27 mouse cellular contexts compared by ENCODE assay signal in the genomic region with DNA sequence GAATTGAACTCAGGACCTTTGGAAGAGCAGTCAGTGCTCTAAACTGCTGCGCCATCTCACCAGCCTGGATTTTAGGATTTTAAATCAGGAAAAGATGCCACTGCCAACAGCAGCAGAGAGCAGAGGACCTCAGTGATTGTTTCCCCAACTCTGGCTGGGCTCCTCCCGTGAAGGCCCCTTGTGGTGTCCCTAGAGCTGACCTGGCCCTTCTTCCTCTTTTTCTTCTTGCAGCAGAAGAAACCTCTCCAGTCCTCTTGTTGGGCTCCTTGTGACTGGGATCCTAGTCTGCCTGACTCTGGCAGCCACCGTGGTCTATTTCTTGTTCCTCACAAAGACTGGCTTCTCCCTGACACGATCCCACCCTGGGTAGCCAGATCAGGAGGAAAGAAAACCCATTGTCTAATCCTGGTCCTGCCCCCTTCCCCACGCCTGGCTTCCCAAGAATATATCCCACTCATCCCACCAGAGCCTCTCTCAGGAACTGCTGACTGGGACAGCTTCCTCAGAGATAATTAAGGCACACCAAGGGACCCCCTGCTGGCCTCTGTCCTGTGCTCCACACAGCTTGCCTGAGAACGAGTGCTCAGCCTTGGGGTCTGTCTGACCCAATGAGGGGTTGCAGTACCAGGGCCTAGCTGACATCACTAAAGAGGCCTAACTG. TPM values are rescaled to one million over a fixed set of nuclear protein-coding genes. Genes with fewer than 3 reads are reported as not detected.
A peak's percentile ranks its signal among the peaks of the same experiment; 100 is the strongest.
DNase-seq lines count a peak whose midpoint lies in the region; ATAC-seq lines count a peak whose summit lies in the region.
"Had no signal": no experiment of that assay in that cellular context is flagged by ENCODE, and none has a peak within 500 bp of the region (broad histone marks: within the 10 kb centered on the region; RNA-seq: fewer than 3 reads in every experiment).

No protein-coding gene starts in this region.

- no peak overlapping the region for H3K4me3 ChIP-seq in macrophage (ENCODE audit: inconsistent target)
- H3K4me3 ChIP-seq in limb, embryonic 10.5 days: no peak overlapping the region
- H3K4me3 ChIP-seq: gastrocnemius, adult 2 months; heart, embryonic 12.5 days; kidney, embryonic 15.5 days; limb, embryonic 15.5 days had no signal

- H3K27me3 ChIP-seq in limb, embryonic 10.5 days (ENCODE audit: low read depth, poor library complexity, severe bottlenecking): no peaks in the 10 kb centered on the region
- H3K27me3 ChIP-seq: heart, embryonic 12.5 days; kidney, embryonic 15.5 days; limb, embryonic 15.5 days had no signal

- H3K27ac ChIP-seq in macrophage: peak overlapping the region; percentile 40
- H3K27ac ChIP-seq in limb, embryonic 10.5 days: no peak overlapping the region
- H3K27ac ChIP-seq: gastrocnemius, adult 2 months; kidney, embryonic 15.5 days; limb, embryonic 15.5 days had no signal

- no peaks in the 10 kb centered on the region; the same call in 1 of the 2 replicates for H3K79me2 ChIP-seq in macrophage (ENCODE audit: inconsistent target)

- H3K4me1 ChIP-seq in limb, embryonic 10.5 days: peaks cover 19% of the 10 kb centered on the region

- no peaks in the 10 kb centered on the region for H3K36me3 ChIP-seq in macrophage (ENCODE audit: inconsistent target)
- H3K36me3 ChIP-seq in limb, embryonic 10.5 days: no peaks in the 10 kb centered on the region
- H3K36me3 ChIP-seq: heart, embryonic 12.5 days; kidney, embryonic 15.5 days; limb, embryonic 15.5 days had no signal

- no peaks in the 10 kb centered on the region for H3K9me3 ChIP-seq in limb, embryonic 10.5 days (replicated peaks)
- H3K9me3 ChIP-seq: heart, embryonic 12.5 days; kidney, embryonic 15.5 days; limb, embryonic 15.5 days had no signal

- peak; percentile 50 for ATAC-seq in common myeloid progenitor, adult 5-6 weeks (replicated peaks; ENCODE audit: low read depth, poor library complexity, severe bottlenecking)
- ATAC-seq: forebrain, embryonic 16.5 days; hindbrain, embryonic 16.5 days; intestine, postnatal 0 days had no signal

- peak; percentile 86 for DNase-seq in heart, adult 11 months
- no peak for DNase-seq in heart, postnatal 4 days
- peak; percentile 39 for DNase-seq in ES-CJ7 (ENCODE audit: low read depth, low spot score)
- DNase-seq in neural tube, embryonic 10.5 days (ENCODE audit: extremely low spot score, low spot score): no peak
- no peak for DNase-seq in right cerebral cortex, adult 18-20 months
- no peak for DNase-seq in limb, embryonic 10.5 days (ENCODE audit: low spot score)
- DNase-seq: adrenal gland, postnatal 10 days; cerebellum, postnatal 25 days; gastrocnemius, adult 2 months; heart, postnatal 14 days; kidney, postnatal 4 days; thymus, postnatal 25 days had no signal

- WGBS in macrophage (ENCODE audit: missing documents): 28% methylated on average over 6 of the region's 6 CpGs
- 57% methylated on average over 6 of the region's 6 CpGs for WGBS in limb, embryonic 10.5 days

RNA-seq across cellular contexts. Expression of a gene that starts 5.4 kb away (rescaled TPM):
- total RNA-seq in heart, postnatal 4 days (2021): 1 to 10 TPM in 1 of 2 experiments, not detected in 1; 2.5 TPM
- total RNA-seq in common myeloid progenitor, adult 5-6 weeks (2017): 34.7 and 43.7 TPM in 2 replicates
- 1 to 10 TPM in 1 of 26 experiments, not detected in 25; 4.3 TPM for total RNA-seq in macrophage (2018; cell fraction: chromatin; rRNA removed)
- 10 to 100 TPM in 6 of 26 experiments, 1 to 10 TPM in 20; 2.1 to 25.6 (median 7.1) TPM for total RNA-seq in macrophage (2018; cell fraction: cytosol; rRNA removed)
- 1 to 10 TPM in 7 of 26 experiments, not detected in 19; 1.9 to 4.9 (median 2.5) TPM for total RNA-seq in macrophage (2018; cell fraction: nucleus; rRNA removed)
- 6.8 to 9.9 TPM (median 7.1 TPM) in 3 replicates for polyA plus RNA-seq in macrophage (2018)
- 15.1 and 17.8 TPM in 2 replicates for polyA plus RNA-seq in limb, embryonic 10.5 days (2016; fragmentation: Nextera tagmentation; extraction: Ambion mirVana)
- total RNA-seq: gastrocnemius, adult 2 months; heart, postnatal 14 days had no signal
- polyA plus RNA-seq: small intestine, adult 2 months had no signal

RNA-seq across cellular contexts. Expression of a gene that starts 13.2 kb away (rescaled TPM):
- not detected for total RNA-seq in heart, postnatal 4 days (2021)
- not detected in 2 replicates for total RNA-seq in common myeloid progenitor, adult 5-6 weeks (2017)
- total RNA-seq in macrophage (2018; cell fraction: chromatin; rRNA removed): not detected
- total RNA-seq in macrophage (2018; cell fraction: cytosol; rRNA removed): not detected
- total RNA-seq in macrophage (2018; cell fraction: nucleus; rRNA removed): 1 to 10 TPM in 1 of 26 experiments, not detected in 25; 1.2 TPM
- polyA plus RNA-seq in macrophage (2018): not detected in 3 replicates
- not detected in 2 replicates for polyA plus RNA-seq in limb, embryonic 10.5 days (2016; fragmentation: Nextera tagmentation; extraction: Ambion mirVana)
- total RNA-seq: adrenal gland, postnatal 10 days; gastrocnemius, adult 2 months; heart, postnatal 14 days; layer of hippocampus, postnatal 25 days; left cerebral cortex, postnatal 25 days; megakaryocyte-erythroid progenitor cell, adult 5-6 weeks; midbrain, postnatal 0 days had no signal
- polyA plus RNA-seq: brain, embryonic 14.5 days; forebrain, embryonic 16.5 days; heart, embryonic 12.5 days; intestine, postnatal 0 days; kidney, embryonic 15.5 days; limb, embryonic 15.5 days; lung, embryonic 16.5 days; small intestine, adult 2 months had no signal

RNA-seq across cellular contexts. Expression of a gene that starts 13.3 kb away (rescaled TPM):
- total RNA-seq in heart, postnatal 4 days (2021): not detected
- not detected in 2 replicates for total RNA-seq in common myeloid progenitor, adult 5-6 weeks (2017)
- not detected for total RNA-seq in macrophage (2018; cell fraction: chromatin; rRNA removed)
- not detected for total RNA-seq in macrophage (2018; cell fraction: cytosol; rRNA removed)
- total RNA-seq in macrophage (2018; cell fraction: nucleus; rRNA removed): not detected
- polyA plus RNA-seq in macrophage (2018): not detected in 3 replicates
- polyA plus RNA-seq in limb, embryonic 10.5 days (2016; fragmentation: Nextera tagmentation; extraction: Ambion mirVana): not detected in 2 replicates
- total RNA-seq: adrenal gland, postnatal 10 days; gastrocnemius, adult 2 months; heart, postnatal 14 days; layer of hippocampus, postnatal 25 days; left cerebral cortex, postnatal 25 days; megakaryocyte-erythroid progenitor cell, adult 5-6 weeks had no signal
- polyA plus RNA-seq: forebrain, embryonic 16.5 days; heart, embryonic 12.5 days; intestine, postnatal 0 days; kidney, embryonic 15.5 days; limb, embryonic 15.5 days; lung, embryonic 16.5 days; small intestine, adult 2 months had no signal

RNA-seq across cellular contexts. Expression of a gene that starts 27.6 kb away (rescaled TPM):
- total RNA-seq in heart, postnatal 4 days (2021): 100 to 1,000 TPM; 902 to 929 TPM
- total RNA-seq in common myeloid progenitor, adult 5-6 weeks (2017): 1,538 and 1,683 TPM in 2 replicates
- 100 to 1,000 TPM in 25 of 26 experiments, 10 to 100 TPM in 1; 91.4 to 296 (median 150) TPM for total RNA-seq in macrophage (2018; cell fraction: chromatin; rRNA removed)
- 1,000 to 10,000 TPM in 12 of 26 experiments, 100 to 1,000 TPM in 14; 496 to 1,324 (median 876) TPM for total RNA-seq in macrophage (2018; cell fraction: cytosol; rRNA removed)
- 100 to 1,000 TPM; 113 to 335 (median 188) TPM for total RNA-seq in macrophage (2018; cell fraction: nucleus; rRNA removed)
- polyA plus RNA-seq in macrophage (2018): 136 to 976 TPM (median 876 TPM) in 3 replicates
- 2,143 and 2,281 TPM in 2 replicates for polyA plus RNA-seq in limb, embryonic 10.5 days (2016; fragmentation: Nextera tagmentation; extraction: Ambion mirVana)

RNA-seq across cellular contexts. Expression of a gene that starts 40.6 kb away (rescaled TPM):
- 1 to 10 TPM in 1 of 2 experiments, under 1 TPM in 1; 0.88 to 1.4 TPM for total RNA-seq in heart, postnatal 4 days (2021)
- not detected in 2 replicates for total RNA-seq in common myeloid progenitor, adult 5-6 weeks (2017)
- not detected for total RNA-seq in macrophage (2018; cell fraction: chromatin; rRNA removed)
- under 1 TPM in 9 of 26 experiments, not detected in 17; 0.05 to 0.43 (median 0.13) TPM for total RNA-seq in macrophage (2018; cell fraction: cytosol; rRNA removed)
- 1 to 10 TPM in 1 of 26 experiments, under 1 TPM in 3, not detected in 22; 0.40 to 1.8 (median 0.63) TPM for total RNA-seq in macrophage (2018; cell fraction: nucleus; rRNA removed)
- polyA plus RNA-seq in macrophage (2018): 0.44 TPM in 1 of 3 replicates, not detected in the others
- polyA plus RNA-seq in limb, embryonic 10.5 days (2016; fragmentation: Nextera tagmentation; extraction: Ambion mirVana): 0.31 and 0.36 TPM in 2 replicates
- total RNA-seq: gastrocnemius, adult 2 months had no signal

Comparison
In these comparisons a context has a peak if more than half of its experiments do, and no peak if none do; other contexts are left out.
1. DNase-seq: peak in heart, adult 11 months (single experiment) and ES-CJ7 (single experiment); none in heart, postnatal 4 days (single experiment), neural tube, embryonic 10.5 days (single experiment), right cerebral cortex, adult 18-20 months (single experiment) and limb, embryonic 10.5 days (single experiment).
2. RNA of a gene that starts 5.4 kb away (total RNA-seq): 34.7 to 43.7 TPM in common myeloid progenitor, adult 5-6 weeks; 2.5 TPM in heart, postnatal 4 days; every median in the first group is over 10 times any median in the second.